Mouse (Mus musculus): ENCODE measurements at regions not wholly inside any gene's neighbourhood (a gene's known extent, or its start where the extent isn't known, plus 50 kb on each side); places are given as distances from the start of the nearest gene placed in this dataset.
A peak's percentile ranks its signal among the peaks of the same experiment; 100 is the strongest.

DNA sequence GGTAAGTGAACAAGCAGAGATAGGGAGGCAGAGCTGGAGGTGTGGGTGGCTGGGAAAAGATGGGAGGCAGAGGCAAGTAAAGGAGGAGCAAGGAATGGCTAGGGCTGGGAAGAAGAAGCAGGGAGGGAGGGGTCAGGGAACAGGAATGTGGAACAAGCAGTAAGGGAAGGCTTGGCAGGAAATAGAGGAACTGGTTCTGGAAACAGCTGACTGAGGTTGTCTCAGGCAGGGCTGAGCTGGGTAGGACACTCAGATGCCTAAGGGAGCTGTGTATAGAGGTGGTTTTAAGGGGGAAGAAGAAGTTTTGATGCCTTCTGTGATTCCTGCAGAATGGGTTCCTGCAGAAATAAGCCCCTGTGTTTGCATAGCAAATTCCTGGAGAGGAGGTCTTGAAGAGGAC lies 92.7 kb downstream of the Nucb2 start:
- H3K27me3 ChIP-seq, result no peaks in the 10 kb centered on the region
- H3K9me3 ChIP-seq, result peaks cover 4% of the 10 kb centered on the region; the same call in 1 of the 2 replicates
- H3K27ac ChIP-seq, result no peak overlapping the region
- H3K4me1 ChIP-seq (replicated peaks), result no peaks in the 10 kb centered on the region
- ATAC-seq, result no peak
- H3K9ac ChIP-seq (replicated peaks), result no peak overlapping the region
- no peaks in the 10 kb centered on the region for H3K36me3 ChIP-seq
- H3K4me3 ChIP-seq (replicated peaks), result no peak overlapping the region
- no peak overlapping the region for H3K4me2 ChIP-seq (replicated peaks)

DNA sequence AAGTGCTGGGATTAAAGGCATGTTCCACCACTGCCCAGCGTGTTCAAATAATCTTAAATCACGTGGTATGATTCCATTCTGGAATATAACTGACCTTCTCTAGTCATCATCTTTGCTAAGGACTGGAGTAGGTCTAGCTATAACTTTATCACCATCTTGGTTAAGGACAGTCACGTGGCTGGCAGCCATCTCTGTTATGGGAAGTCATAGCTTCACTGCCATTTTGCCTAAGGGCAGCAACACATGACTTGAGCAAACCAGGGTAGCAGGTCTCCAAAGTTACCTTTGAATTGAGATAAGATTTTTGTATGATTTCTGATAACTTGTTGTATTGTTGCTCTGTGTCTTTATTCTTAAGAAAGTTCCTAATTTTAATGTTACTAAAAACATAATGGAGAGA lies 96.2 kb downstream of the Nucb2 start:
- ATAC-seq, result no peak
- Histone ChIP-seq H3K4me3 (replicated peaks) (no peak overlapping the region), H3K4me1 (replicated peaks) (no peaks in the 10 kb centered on the region), H3K4me2 (replicated peaks) (no peak overlapping the region), H3K9ac (replicated peaks) (no peak overlapping the region), H3K36me3 (no peaks in the 10 kb centered on the region), H3K9me3 (peaks cover 4% of the 10 kb centered on the region; the same call in 1 of the 2 replicates), H3K27ac (no peak overlapping the region), H3K27me3 (no peaks in the 10 kb centered on the region; the same call in 1 of the 2 replicates)
- 86% methylated on average over 3 of the region's 3 CpGs for WGBS

DNA sequence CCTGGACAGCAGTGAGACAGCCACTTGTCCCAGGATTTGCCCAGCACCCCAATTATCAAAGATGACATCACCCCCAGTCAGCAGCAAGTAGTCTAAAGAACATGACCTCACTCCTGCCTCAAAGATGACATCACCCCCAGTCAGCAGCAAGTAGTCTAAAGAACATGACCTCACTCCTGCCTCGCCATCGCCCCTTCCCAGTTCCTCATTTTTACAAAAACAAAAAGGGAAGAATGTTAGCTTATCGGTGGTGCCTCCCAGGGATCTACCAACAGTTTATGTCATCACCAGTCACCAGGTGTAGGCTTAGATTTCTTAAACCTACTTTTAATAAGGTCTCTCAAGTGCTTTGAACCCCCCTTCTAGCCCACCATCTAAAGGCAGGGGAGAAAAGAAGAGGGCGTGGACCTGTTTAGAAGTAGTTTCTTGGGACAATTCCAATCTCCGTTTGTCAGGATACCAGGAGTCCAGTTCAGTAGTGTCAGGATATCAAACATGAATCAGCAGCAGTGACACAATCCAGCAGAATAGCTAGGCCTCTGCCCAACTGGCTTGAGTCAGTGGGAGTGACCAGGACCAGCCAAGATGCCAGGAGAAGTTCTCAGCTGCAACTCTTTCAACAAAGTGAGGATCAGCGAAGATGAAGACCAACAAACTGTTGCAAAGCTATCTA lies 99.1 kb downstream of the Nucb2 start:
- Histone ChIP-seq H3K9me3 (peaks cover 4% of the 10 kb centered on the region; the same call in 1 of the 2 replicates), H3K9ac (replicated peaks) (no peak overlapping the region), H3K4me2 (replicated peaks) (no peak overlapping the region), H3K4me3 (replicated peaks) (no peak overlapping the region), H3K4me1 (replicated peaks) (peaks cover 8% of the 10 kb centered on the region; the same call in 1 of the 2 replicates), H3K27me3 (no peaks in the 10 kb centered on the region; the same call in 1 of the 2 replicates), H3K27ac (no peak overlapping the region), H3K36me3 (no peaks in the 10 kb centered on the region)
- WGBS, result 84% methylated on average over 6 of the region's 6 CpGs
- ATAC-seq, result no peak

DNA sequence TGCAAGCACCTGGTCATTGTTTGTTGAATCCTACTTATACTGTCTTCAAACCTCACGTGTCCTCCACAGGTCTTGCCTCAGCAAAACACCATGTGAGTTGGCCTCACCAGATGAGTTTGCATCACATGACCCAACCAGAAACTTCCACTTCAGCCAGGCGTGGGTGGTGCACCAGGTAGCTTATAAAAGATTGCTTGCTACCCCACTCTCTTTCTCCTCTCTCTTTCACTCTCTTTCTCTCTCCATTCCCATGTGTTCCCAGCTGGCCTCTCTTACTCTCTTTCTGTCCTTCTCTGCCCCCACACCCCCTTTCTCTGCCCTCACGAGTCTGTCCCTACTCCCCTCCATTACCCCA lies 99.6 kb downstream of the Nucb2 start:
- 86% methylated on average over 3 of the region's 3 CpGs for WGBS
- peaks cover 8% of the 10 kb centered on the region; the same call in 1 of the 2 replicates for H3K4me1 ChIP-seq (replicated peaks)
- H3K9me3 ChIP-seq, result peaks cover 4% of the 10 kb centered on the region; the same call in 1 of the 2 replicates
- no peak overlapping the region for H3K4me3 ChIP-seq (replicated peaks)
- no peak overlapping the region for H3K27ac ChIP-seq
- no peaks in the 10 kb centered on the region for H3K36me3 ChIP-seq
- H3K4me2 ChIP-seq (replicated peaks), result no peak overlapping the region
- ATAC-seq, result no peak
- no peaks in the 10 kb centered on the region; the same call in 1 of the 2 replicates for H3K27me3 ChIP-seq
- H3K9ac ChIP-seq (replicated peaks), result no peak overlapping the region

DNA sequence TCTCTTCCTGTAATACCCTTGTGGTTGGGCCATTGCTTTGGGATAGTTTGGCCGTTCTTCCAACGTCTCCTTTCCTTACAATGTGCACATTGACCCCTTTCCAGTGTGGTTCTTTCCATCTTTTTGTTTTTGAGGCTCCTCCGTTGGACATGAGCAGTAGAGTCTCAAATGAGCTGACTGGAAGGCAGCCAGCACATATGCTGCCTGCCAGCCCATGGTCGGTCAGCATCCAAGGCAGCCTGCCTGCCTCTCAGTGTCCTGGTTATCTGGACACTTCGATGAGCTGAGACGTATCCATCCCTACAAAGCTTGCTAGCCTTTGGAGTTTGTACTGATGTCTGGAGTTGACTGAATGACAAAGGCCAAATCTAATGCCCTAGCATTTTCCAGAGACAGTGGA lies 102.1 kb downstream of the Nucb2 start:
- Histone ChIP-seq H3K9ac (replicated peaks) (no peak overlapping the region), H3K36me3 (no peaks in the 10 kb centered on the region), H3K4me1 (replicated peaks) (peaks cover 8% of the 10 kb centered on the region; the same call in 1 of the 2 replicates), H3K27me3 (no peaks in the 10 kb centered on the region; the same call in 1 of the 2 replicates), H3K27ac (no peak overlapping the region), H3K4me2 (replicated peaks) (no peak overlapping the region), H3K9me3 (no peaks in the 10 kb centered on the region; the same call in 1 of the 2 replicates), H3K4me3 (replicated peaks) (no peak overlapping the region)
- ATAC-seq, result no peak
- WGBS, result 80% methylated on average over 6 of the region's 6 CpGs

DNA sequence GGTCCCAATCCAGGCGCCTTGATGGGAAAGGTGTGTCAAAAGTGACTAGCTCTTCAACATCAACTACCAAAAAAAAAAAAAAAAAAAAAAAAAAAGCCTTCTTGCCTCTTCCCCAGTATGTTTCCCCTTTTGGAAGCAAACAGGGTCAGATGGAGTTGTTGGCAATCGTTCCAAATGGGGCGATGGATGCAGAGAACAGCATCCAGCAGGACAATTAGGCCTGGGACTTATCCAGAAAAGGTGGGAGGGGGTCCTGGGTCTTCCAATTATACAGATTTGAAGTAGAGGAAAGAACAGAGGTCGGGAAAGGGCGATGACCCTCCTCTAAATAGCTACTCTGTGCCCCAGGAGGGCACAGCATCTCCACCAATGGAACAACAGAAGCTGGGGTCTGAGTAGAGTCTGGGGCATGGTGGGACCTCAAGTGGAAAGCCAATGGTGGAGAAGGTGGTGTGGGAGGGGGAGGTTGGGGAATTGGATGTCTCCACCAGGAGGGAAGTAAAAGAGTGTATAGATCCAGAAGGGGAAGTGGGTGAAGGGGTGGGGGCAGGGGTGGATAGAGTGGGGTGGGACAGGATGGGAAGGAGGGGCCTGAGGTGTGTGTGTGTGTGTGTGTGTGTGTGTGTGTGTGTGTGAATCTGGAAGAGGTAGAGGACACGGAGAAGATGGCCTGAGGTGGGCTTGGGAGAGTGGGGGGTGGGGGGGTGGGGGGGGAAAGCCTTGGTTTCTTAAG lies 102.7 kb downstream of the Nucb2 start:
- no peak overlapping the region for H3K27ac ChIP-seq
- WGBS, result 67% methylated on average over 6 of the region's 6 CpGs
- H3K4me1 ChIP-seq (replicated peaks), result peaks cover 8% of the 10 kb centered on the region; the same call in 1 of the 2 replicates
- H3K27me3 ChIP-seq, result no peaks in the 10 kb centered on the region; the same call in 1 of the 2 replicates
- no peak overlapping the region for H3K4me3 ChIP-seq (replicated peaks)
- no peak for ATAC-seq
- no peak overlapping the region for H3K9ac ChIP-seq (replicated peaks)
- H3K36me3 ChIP-seq, result no peaks in the 10 kb centered on the region
- no peak overlapping the region for H3K4me2 ChIP-seq (replicated peaks)
- H3K9me3 ChIP-seq, result no peaks in the 10 kb centered on the region

DNA sequence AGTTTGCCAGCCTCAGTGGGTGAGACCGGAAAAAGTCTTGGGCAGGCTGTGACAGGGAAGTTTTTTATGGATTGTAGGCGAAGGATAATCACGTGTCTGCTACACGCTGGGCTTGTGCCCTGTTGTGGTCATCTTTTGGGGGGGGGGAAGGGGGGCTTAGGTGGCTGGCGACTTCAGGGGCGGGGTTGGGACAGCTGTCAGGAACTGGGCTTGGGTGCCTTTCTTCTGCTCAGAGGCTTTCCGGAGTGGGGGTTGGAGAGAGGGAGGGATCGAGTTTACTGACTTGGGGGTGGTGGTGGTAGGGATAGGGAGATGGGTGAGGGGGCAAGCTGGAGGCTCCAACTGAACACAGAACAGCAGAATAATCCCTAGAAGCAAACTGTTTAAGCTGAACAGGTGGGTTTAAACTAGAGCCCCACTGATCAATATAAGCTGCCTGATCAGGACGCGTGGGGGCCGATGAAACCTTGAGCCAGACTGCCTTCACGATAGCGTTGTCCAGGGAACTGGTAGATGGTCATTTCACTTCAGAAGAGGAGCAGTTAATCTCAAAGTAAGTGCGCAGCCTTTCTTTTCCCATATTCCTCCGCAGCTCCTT lies 103.6 kb downstream of the Nucb2 start:
- whole genome bisulfite sequencing, result 9% methylated on average over 15 of the region's 15 CpGs
- no peak overlapping the region for H3K27ac ChIP-seq
- H3K9me3 ChIP-seq, result no peaks in the 10 kb centered on the region
- ATAC-seq, result no peak
- peak overlapping the region; percentile 27 for H3K4me3 ChIP-seq (replicated peaks)
- H3K9ac ChIP-seq (replicated peaks), result 0 out of 2 replicates have a peak overlapping the region, but pooled peaks have one; percentile 21
- peak overlapping the region; percentile 55 for H3K4me2 ChIP-seq (replicated peaks)
- H3K4me1 ChIP-seq (replicated peaks), result peaks cover 8% of the 10 kb centered on the region; the same call in 1 of the 2 replicates
- no peaks in the 10 kb centered on the region; the same call in 1 of the 2 replicates for H3K27me3 ChIP-seq
- no peaks in the 10 kb centered on the region for H3K36me3 ChIP-seq

DNA sequence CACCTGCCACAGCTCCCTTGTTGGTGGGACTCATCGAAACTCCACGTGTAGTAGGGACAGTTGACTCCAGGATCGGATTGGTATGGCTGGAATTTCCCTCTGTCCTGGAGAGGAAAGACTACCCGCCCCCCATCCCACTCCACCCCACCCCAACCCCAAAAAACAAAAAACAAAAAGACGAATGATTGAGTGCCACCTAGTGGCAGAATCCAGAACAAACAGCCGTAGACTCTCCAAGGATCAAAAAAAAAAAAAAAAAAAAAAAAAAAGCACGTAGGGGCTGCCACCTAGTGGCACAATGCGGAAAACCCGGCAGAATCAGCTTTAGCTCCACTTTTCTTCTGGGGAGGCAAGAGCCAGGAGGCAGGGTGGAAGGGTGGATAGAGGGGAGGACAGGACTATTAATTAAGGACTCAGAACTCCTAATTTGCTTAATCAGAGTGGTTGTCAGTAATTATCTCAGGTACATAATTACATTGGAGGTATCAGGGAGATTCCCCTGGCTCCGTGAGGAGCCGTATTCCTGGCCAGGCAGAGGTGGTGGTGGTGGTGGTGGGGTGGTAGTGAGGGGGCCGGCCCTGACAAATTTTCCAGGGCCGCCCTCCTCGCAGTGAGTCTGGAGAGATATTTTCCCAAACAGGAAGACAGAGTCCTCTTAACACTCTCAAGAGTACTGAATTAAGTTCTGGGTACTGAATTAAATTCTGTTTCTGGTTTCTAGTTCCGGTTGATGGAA lies 104.3 kb downstream of the Nucb2 start:
- peaks cover 8% of the 10 kb centered on the region; the same call in 1 of the 2 replicates for H3K4me1 ChIP-seq (replicated peaks)
- no peaks in the 10 kb centered on the region for H3K36me3 ChIP-seq
- H3K4me3 ChIP-seq (replicated peaks), result peak overlapping the region; percentile 27
- H3K9ac ChIP-seq (replicated peaks), result 0 out of 2 replicates have a peak overlapping the region, but pooled peaks have one; percentile 21
- no peaks in the 10 kb centered on the region for H3K9me3 ChIP-seq
- WGBS, result 27% methylated on average over 15 of the region's 15 CpGs
- H3K27me3 ChIP-seq, result no peaks in the 10 kb centered on the region; the same call in 1 of the 2 replicates
- ATAC-seq, result peak; percentile 71
- H3K4me2 ChIP-seq (replicated peaks), result peak overlapping the region; percentile 55
- no peak overlapping the region for H3K27ac ChIP-seq

DNA sequence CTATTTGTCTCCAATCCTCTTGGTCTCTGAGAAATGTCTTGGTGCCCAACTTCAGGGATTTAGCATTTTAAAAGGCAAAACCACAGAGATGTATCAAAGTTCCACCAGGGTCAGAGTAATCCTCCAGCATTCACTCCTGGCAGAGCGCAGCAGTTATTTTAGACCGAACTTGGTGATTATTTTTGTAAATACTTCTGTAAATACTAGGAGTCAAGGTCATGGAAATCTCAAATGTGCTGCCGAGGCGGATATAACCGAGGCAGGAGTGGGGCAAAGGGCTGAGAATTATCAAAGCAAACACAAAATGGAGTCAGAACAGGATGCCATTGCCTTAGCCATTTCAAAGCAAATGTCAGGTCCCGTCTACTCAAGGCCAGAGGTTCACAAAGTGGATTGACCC lies 105.2 kb downstream of the Nucb2 start:
- no peaks in the 10 kb centered on the region; the same call in 1 of the 2 replicates for H3K27me3 ChIP-seq
- H3K36me3 ChIP-seq, result no peaks in the 10 kb centered on the region
- no peak overlapping the region for H3K4me2 ChIP-seq (replicated peaks)
- H3K9ac ChIP-seq (replicated peaks), result no peak overlapping the region
- H3K27ac ChIP-seq, result no peak overlapping the region
- H3K4me3 ChIP-seq (replicated peaks), result no peak overlapping the region
- peaks cover 8% of the 10 kb centered on the region; the same call in 1 of the 2 replicates for H3K4me1 ChIP-seq (replicated peaks)
- H3K9me3 ChIP-seq, result no peaks in the 10 kb centered on the region
- WGBS, result 87% methylated on average over 6 of the region's 6 CpGs
- no peak for ATAC-seq

DNA sequence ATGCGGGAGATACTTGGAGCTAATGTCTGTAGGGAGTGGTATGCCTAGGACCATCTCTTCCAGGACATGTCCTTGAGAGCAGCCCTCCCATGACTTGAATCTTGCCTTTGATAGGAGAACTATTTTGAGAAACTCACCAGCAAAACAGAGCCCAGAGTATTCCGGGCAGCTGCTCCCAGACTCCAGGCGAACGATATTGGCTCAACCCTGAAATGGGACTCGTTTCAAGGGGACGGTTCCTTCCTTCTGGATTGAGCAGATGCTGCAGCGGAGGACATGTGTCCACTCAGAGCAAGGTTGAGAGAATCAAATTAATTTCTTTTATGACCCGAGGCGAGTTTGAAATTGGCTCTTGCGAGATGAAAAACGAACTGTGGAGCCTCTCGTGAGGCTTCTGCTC lies 105.7 kb downstream of the Nucb2 start:
- no peak for ATAC-seq
- Histone ChIP-seq H3K27me3 (no peaks in the 10 kb centered on the region; the same call in 1 of the 2 replicates), H3K4me2 (replicated peaks) (no peak overlapping the region), H3K36me3 (no peaks in the 10 kb centered on the region), H3K27ac (no peak overlapping the region), H3K4me3 (replicated peaks) (no peak overlapping the region), H3K4me1 (replicated peaks) (peaks cover 8% of the 10 kb centered on the region; the same call in 1 of the 2 replicates), H3K9ac (replicated peaks) (no peak overlapping the region), H3K9me3 (no peaks in the 10 kb centered on the region)
- 86% methylated on average over 12 of the region's 12 CpGs for WGBS

DNA sequence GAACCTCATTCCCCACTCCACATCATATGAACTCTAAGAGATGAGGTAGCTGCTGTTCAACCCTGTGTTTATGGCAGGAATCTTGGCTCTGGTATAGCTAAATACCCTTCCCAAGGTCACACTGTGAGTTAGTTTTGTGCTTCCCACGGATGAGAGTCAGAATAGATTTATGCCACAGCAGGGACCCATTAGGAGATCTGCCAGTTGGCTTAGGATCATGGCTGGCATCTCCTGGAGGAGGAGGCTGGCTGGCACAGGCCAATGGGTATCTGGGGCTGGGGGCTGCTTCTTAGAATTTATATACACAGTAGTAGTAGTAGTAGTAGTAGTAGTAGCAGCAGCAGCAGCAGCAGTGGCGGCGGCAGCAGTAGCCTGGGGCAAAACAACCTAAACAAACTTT lies 111.8 kb downstream of the Nucb2 start:
- Histone ChIP-seq H3K9me3 (no peaks in the 10 kb centered on the region), H3K4me3 (replicated peaks) (no peak overlapping the region), H3K9ac (replicated peaks) (no peak overlapping the region), H3K27ac (no peak overlapping the region), H3K4me1 (replicated peaks) (no peaks in the 10 kb centered on the region), H3K4me2 (replicated peaks) (no peak overlapping the region), H3K27me3 (no peaks in the 10 kb centered on the region), H3K36me3 (no peaks in the 10 kb centered on the region)
- 76% methylated on average over 3 of the region's 3 CpGs for WGBS
- ATAC-seq, result no peak
